Mouse (Mus musculus) c-Kit-negative CD71-positive TER-119-positive erythroid progenitor cells, embryonic 14.5 days (primary cell): Measurements from ENCODE around the gene Efl1.
"Not testable (repeated sequence)": the region's sequence is repeated elsewhere in the genome, so short reads cannot be mapped to it uniquely, and the experiment has no call there.

Source experiments
- DNase-seq: peaks from one replicate; pipeline ENCODE4 v3.0.0-alpha.2; 2013; ENCODE audit warnings: low read depth, low spot score

Gene Efl1

GRCm38 (mm10) chr7:82719740-82720139 is 71.3 kb downstream of the Efl1 start:
- DNase-seq = no peak

- no peak for DNase-seq
These were observed 72.1 kb downstream of the Efl1 start for GRCm38 (mm10) chr7:82720501-82720900.

GRCm38 (mm10) chr7:82720906-82721305 is 72.5 kb downstream of the Efl1 start:
- DNase-seq = no peak

GRCm38 (mm10) chr7:82722486-82723123 is 74.2 kb downstream of the Efl1 start:
- DNase-seq = no peak

GRCm38 (mm10) chr7:82723151-82723871 is 74.9 kb downstream of the Efl1 start:
- no peak for DNase-seq

- DNase-seq = no peak
These were observed 76.1 kb downstream of the Efl1 start for GRCm38 (mm10) chr7:82724491-82724890.

- DNase-seq = no peak
These were observed 76.7 kb downstream of the Efl1 start for GRCm38 (mm10) chr7:82725006-82725636.

- no peak for DNase-seq
These were observed 77.5 kb downstream of the Efl1 start for GRCm38 (mm10) chr7:82725741-82726450.

GRCm38 (mm10) chr7:82727066-82727465 is 78.7 kb downstream of the Efl1 start:
- no peak for DNase-seq

- DNase-seq = not testable (repeated sequence)
These were observed 80.6 kb downstream of the Efl1 start for GRCm38 (mm10) chr7:82729009-82729408.

- DNase-seq = no peak
These were observed 84.7 kb downstream of the Efl1 start for GRCm38 (mm10) chr7:82733118-82733517.

- DNase-seq = no peak
These were observed 85.6 kb downstream of the Efl1 start for GRCm38 (mm10) chr7:82733995-82734394.

- no peak for DNase-seq
These were observed 86.6 kb downstream of the Efl1 start for GRCm38 (mm10) chr7:82734748-82735600.

- DNase-seq = no peak
These were observed 94.8 kb downstream of the Efl1 start for GRCm38 (mm10) chr7:82743116-82743765.

- DNase-seq = no peak
These were observed 95.8 kb downstream of the Efl1 start for GRCm38 (mm10) chr7:82744167-82744715.

GRCm38 (mm10) chr7:82748812-82749211 is 100.4 kb downstream of the Efl1 start:
- DNase-seq = no peak

GRCm38 (mm10) chr7:82749239-82749638 is 100.8 kb downstream of the Efl1 start:
- DNase-seq = no peak

GRCm38 (mm10) chr7:82752171-82753085 is 104.0 kb downstream of the Efl1 start:
- no peak for DNase-seq

GRCm38 (mm10) chr7:82755602-82756155 is 107.3 kb downstream of the Efl1 start:
- no peak for DNase-seq
